Mouse (Mus musculus): ENCODE measurements at regions not wholly inside any gene's neighbourhood (a gene's known extent, or its start where the extent isn't known, plus 50 kb on each side); places are given as distances from the start of the nearest gene placed in this dataset.

DNA sequence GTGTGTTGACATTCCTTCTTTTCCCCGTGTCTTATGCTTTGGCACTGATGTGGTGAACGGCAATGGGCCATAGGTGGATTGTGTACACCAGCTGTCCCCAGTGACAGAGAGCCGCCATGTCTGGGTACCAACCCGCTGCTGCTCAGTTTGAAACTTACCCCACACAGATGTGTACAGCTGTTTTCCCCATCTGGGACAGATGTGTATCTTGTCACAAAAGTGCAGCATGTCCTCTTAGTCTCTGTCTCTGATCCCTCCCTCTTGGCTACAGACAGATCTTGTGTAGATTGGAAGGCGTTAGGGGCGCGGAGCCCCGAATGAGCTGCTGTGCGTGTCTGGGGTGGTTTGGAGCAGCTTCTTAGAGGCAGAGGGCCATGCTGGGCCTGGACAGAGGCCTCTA, 196.1 kb upstream of the Sulf2 start:
- peaks cover 30% of the 10 kb centered on the region for H3K4me1 ChIP-seq (ENCODE audit: control insufficient read depth, insufficient read depth, low read length)
- H3K4me2 ChIP-seq (replicated peaks; ENCODE audit: low read depth, low read length) = no peak overlapping the region
- no peak overlapping the region for H3K4me3 ChIP-seq (ENCODE audit: low read depth, low read length)
- no peak for ATAC-seq (ENCODE audit: insufficient number of reproducible peaks, insufficient read depth, low FRiP score, low read depth)
- H3K9me3 ChIP-seq (ENCODE audit: control insufficient read depth, low read depth, low read length) = no peaks in the 10 kb centered on the region
- WGBS = 72% methylated on average over 9 of the region's 9 CpGs
- H3K27ac ChIP-seq (ENCODE audit: low read length) = no peak overlapping the region
- H3K9ac ChIP-seq (replicated peaks; ENCODE audit: low read depth, low read length) = no peak overlapping the region
- no peaks in the 10 kb centered on the region for H3K36me3 ChIP-seq (ENCODE audit: control insufficient read depth, insufficient read depth, low read length)
- no peaks in the 10 kb centered on the region for H3K27me3 ChIP-seq (ENCODE audit: control insufficient read depth, insufficient read depth, low read length)

DNA sequence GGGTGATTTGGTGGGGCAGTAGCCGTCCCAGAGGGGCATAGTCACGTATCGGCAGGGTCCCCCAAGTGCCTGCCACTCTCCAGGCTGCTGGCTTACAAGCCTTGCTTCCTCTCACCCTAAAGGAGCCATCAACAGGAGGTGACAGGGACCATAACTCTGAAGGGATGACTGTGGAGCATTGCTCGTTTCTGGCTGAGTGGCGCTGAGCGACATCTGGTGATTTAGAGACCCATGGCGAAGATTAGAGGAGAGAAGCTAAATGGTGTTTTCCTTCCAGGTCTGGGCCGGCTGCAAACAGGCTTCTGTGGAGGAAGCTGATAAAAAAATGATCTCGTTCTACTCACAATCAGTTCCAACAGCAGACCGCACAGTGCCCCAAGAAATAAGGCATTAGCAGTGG, 193.2 kb upstream of the Sulf2 start:
- H3K4me3 ChIP-seq (ENCODE audit: low read depth, low read length) = no peak overlapping the region
- H3K9ac ChIP-seq (replicated peaks; ENCODE audit: low read depth, low read length) = no peak overlapping the region
- WGBS = 48% methylated on average over 10 of the region's 10 CpGs
- no peaks in the 10 kb centered on the region for H3K9me3 ChIP-seq (ENCODE audit: control insufficient read depth, low read depth, low read length)
- no peak overlapping the region for H3K27ac ChIP-seq (ENCODE audit: low read length)
- H3K4me2 ChIP-seq (replicated peaks; ENCODE audit: low read depth, low read length) = no peak overlapping the region
- H3K27me3 ChIP-seq (ENCODE audit: control insufficient read depth, insufficient read depth, low read length) = no peaks in the 10 kb centered on the region
- ATAC-seq (ENCODE audit: insufficient number of reproducible peaks, insufficient read depth, low FRiP score, low read depth) = no peak
- peaks cover 41% of the 10 kb centered on the region for H3K4me1 ChIP-seq (ENCODE audit: control insufficient read depth, insufficient read depth, low read length)
- H3K36me3 ChIP-seq (ENCODE audit: control insufficient read depth, insufficient read depth, low read length) = no peaks in the 10 kb centered on the region

DNA sequence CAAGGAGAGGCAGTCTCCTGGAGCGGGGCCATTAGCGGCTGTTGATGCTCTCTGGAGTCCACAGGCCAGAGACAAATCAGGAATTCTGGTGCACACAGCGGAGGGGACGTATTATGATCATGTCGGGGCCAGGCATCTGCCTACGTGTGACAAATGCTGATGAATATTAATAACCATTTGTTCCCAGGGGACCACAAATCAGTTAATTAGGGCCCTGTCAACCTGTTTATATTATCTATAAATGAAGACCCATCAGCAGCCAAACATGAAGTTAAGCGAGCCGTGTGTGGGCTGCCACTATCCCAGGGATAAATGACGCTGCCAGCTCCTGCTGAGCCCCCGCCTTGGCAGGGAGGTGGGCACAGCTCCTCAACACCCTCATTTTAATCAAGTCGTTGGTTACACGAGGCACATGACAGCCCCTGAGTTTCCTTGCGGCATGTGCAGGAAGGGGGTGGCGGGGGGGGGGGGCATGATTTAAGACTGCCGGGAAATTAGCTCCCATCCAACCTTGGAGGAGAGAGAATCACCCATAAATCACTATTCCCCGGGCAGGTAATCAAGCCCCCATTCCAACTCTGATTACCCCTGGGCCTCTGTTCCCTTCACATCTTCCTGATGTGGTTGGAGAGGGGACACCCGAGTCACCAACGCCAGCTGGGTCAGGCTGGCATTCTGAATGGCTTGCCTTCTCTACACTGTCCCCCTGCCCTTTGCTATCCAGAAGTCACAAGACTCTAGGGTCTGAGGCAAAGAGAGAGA, 191.1 kb upstream of the Sulf2 start:
- Histone ChIP-seq H3K27me3 (ENCODE audit: control insufficient read depth, insufficient read depth, low read length) (no peaks in the 10 kb centered on the region), H3K9ac (replicated peaks; ENCODE audit: low read depth, low read length) (no peak overlapping the region), H3K4me3 (ENCODE audit: low read depth, low read length) (no peak overlapping the region), H3K9me3 (ENCODE audit: control insufficient read depth, low read depth, low read length) (no peaks in the 10 kb centered on the region), H3K4me1 (ENCODE audit: control insufficient read depth, insufficient read depth, low read length) (peaks cover 24% of the 10 kb centered on the region), H3K36me3 (ENCODE audit: control insufficient read depth, insufficient read depth, low read length) (no peaks in the 10 kb centered on the region), H3K27ac (ENCODE audit: low read length) (peak overlapping the region; percentile 44; the same call in 1 of the 2 replicates), H3K4me2 (replicated peaks; ENCODE audit: low read depth, low read length) (no peak overlapping the region)
- no peak for ATAC-seq (ENCODE audit: insufficient number of reproducible peaks, insufficient read depth, low FRiP score, low read depth)
- WGBS = 35% methylated on average over 18 of the region's 18 CpGs

DNA sequence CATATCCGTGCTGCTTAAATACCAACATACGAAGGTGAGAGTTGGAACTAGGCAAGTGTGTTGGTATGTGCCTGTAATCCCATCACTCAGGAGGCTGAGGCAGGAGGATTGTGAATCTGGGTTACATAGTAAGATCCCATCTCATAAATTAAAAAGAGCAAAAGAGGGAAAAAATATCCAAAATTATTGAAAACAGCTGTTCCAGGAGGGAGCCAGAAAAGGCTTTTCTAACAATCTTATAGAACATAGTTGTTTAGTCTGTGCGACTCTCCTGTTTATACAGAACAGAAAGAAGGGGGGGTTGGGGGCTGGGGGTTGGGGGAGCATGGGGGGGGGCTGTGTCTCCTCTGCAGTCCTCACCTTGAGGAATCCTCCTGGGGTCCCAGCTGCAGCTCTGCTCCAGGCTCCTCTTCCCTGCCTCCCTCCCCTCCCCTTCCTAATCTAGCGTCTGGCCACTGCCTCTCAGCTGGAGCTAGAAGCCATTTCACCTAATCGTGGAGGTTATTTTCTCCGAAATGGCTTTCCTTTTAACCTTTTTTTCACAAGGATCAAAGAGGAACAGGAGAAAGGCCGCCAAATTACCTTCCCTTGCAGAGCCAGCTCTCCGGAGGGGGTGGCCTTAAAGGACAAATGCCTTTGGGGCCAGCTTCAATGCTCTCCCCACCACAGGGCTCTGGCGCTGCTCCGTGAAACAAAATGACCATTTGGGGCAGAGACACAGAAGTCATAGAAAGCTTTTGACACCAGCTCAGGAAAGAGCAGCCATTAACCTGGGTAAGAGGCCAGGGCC, 188.3 kb upstream of the Sulf2 start:
- Histone ChIP-seq H3K36me3 (ENCODE audit: control insufficient read depth, insufficient read depth, low read length) (no peaks in the 10 kb centered on the region), H3K4me1 (ENCODE audit: control insufficient read depth, insufficient read depth, low read length) (peaks cover 24% of the 10 kb centered on the region), H3K9ac (replicated peaks; ENCODE audit: low read depth, low read length) (no peak overlapping the region), H3K9me3 (ENCODE audit: control insufficient read depth, low read depth, low read length) (no peaks in the 10 kb centered on the region), H3K27ac (ENCODE audit: low read length) (peak overlapping the region; percentile 74), H3K4me3 (ENCODE audit: low read depth, low read length) (no peak overlapping the region), H3K27me3 (ENCODE audit: control insufficient read depth, insufficient read depth, low read length) (no peaks in the 10 kb centered on the region), H3K4me2 (replicated peaks; ENCODE audit: low read depth, low read length) (no peak overlapping the region)
- ATAC-seq (ENCODE audit: insufficient number of reproducible peaks, insufficient read depth, low FRiP score, low read depth) = peak; percentile 54; the same call in 1 of the 2 replicates
- 25% methylated on average over 10 of the region's 10 CpGs for WGBS

GRCm38 (mm10) chr2:166342407-166342806, 186.9 kb upstream of the Sulf2 start:
- Histone ChIP-seq H3K36me3 (ENCODE audit: control insufficient read depth, insufficient read depth, low read length) (no peaks in the 10 kb centered on the region), H3K9me3 (ENCODE audit: control insufficient read depth, low read depth, low read length) (no peaks in the 10 kb centered on the region), H3K4me1 (ENCODE audit: control insufficient read depth, insufficient read depth, low read length) (peaks cover 27% of the 10 kb centered on the region), H3K9ac (replicated peaks; ENCODE audit: low read depth, low read length) (no peak overlapping the region), H3K4me3 (ENCODE audit: low read depth, low read length) (no peak overlapping the region), H3K4me2 (replicated peaks; ENCODE audit: low read depth, low read length) (no peak overlapping the region), H3K27ac (ENCODE audit: low read length) (no peak overlapping the region), H3K27me3 (ENCODE audit: control insufficient read depth, insufficient read depth, low read length) (no peaks in the 10 kb centered on the region)
- ATAC-seq (ENCODE audit: insufficient number of reproducible peaks, insufficient read depth, low FRiP score, low read depth) = no peak
- WGBS = 79% methylated on average over 9 of the region's 9 CpGs

GRCm38 (mm10) chr2:166340196-166340595, 184.7 kb upstream of the Sulf2 start:
- no peaks in the 10 kb centered on the region for H3K9me3 ChIP-seq (ENCODE audit: control insufficient read depth, low read depth, low read length)
- no peaks in the 10 kb centered on the region for H3K36me3 ChIP-seq (ENCODE audit: control insufficient read depth, insufficient read depth, low read length)
- WGBS = 81% methylated on average over 9 of the region's 9 CpGs
- H3K4me1 ChIP-seq (ENCODE audit: control insufficient read depth, insufficient read depth, low read length) = peaks cover 24% of the 10 kb centered on the region
- H3K4me3 ChIP-seq (ENCODE audit: low read depth, low read length) = no peak overlapping the region
- no peaks in the 10 kb centered on the region for H3K27me3 ChIP-seq (ENCODE audit: control insufficient read depth, insufficient read depth, low read length)
- no peak overlapping the region for H3K4me2 ChIP-seq (replicated peaks; ENCODE audit: low read depth, low read length)
- H3K9ac ChIP-seq (replicated peaks; ENCODE audit: low read depth, low read length) = no peak overlapping the region
- no peak overlapping the region for H3K27ac ChIP-seq (ENCODE audit: low read length)
- no peak for ATAC-seq (ENCODE audit: insufficient number of reproducible peaks, insufficient read depth, low FRiP score, low read depth)

- Histone ChIP-seq H3K27ac (ENCODE audit: low read length) (peak overlapping the region; percentile 88; the same call in 1 of the 2 replicates), H3K4me3 (ENCODE audit: low read depth, low read length) (no peak overlapping the region), H3K27me3 (ENCODE audit: control insufficient read depth, insufficient read depth, low read length) (no peaks in the 10 kb centered on the region), H3K9me3 (ENCODE audit: control insufficient read depth, low read depth, low read length) (no peaks in the 10 kb centered on the region), H3K4me1 (ENCODE audit: control insufficient read depth, insufficient read depth, low read length) (peaks cover 27% of the 10 kb centered on the region), H3K4me2 (replicated peaks; ENCODE audit: low read depth, low read length) (no peak overlapping the region), H3K36me3 (ENCODE audit: control insufficient read depth, insufficient read depth, low read length) (no peaks in the 10 kb centered on the region), H3K9ac (replicated peaks; ENCODE audit: low read depth, low read length) (no peak overlapping the region)
- 83% methylated on average over 5 of the region's 5 CpGs for WGBS
- ATAC-seq (ENCODE audit: insufficient number of reproducible peaks, insufficient read depth, low FRiP score, low read depth) = no peak
Measured at GRCm38 (mm10) chr2:166339427-166339826, 184.0 kb upstream of the Sulf2 start.

GRCm38 (mm10) chr2:166338396-166339085, 183.1 kb upstream of the Sulf2 start:
- no peaks in the 10 kb centered on the region for H3K9me3 ChIP-seq (ENCODE audit: control insufficient read depth, low read depth, low read length)
- H3K4me3 ChIP-seq (ENCODE audit: low read depth, low read length) = no peak overlapping the region
- H3K4me1 ChIP-seq (ENCODE audit: control insufficient read depth, insufficient read depth, low read length) = peaks cover 29% of the 10 kb centered on the region
- H3K27ac ChIP-seq (ENCODE audit: low read length) = peak overlapping the region; percentile 88
- H3K36me3 ChIP-seq (ENCODE audit: control insufficient read depth, insufficient read depth, low read length) = no peaks in the 10 kb centered on the region
- ATAC-seq (ENCODE audit: insufficient number of reproducible peaks, insufficient read depth, low FRiP score, low read depth) = peak; percentile 53; the same call in 1 of the 2 replicates
- no peak overlapping the region for H3K4me2 ChIP-seq (replicated peaks; ENCODE audit: low read depth, low read length)
- no peak overlapping the region for H3K9ac ChIP-seq (replicated peaks; ENCODE audit: low read depth, low read length)
- H3K27me3 ChIP-seq (ENCODE audit: control insufficient read depth, insufficient read depth, low read length) = no peaks in the 10 kb centered on the region
- 23% methylated on average over 11 of the region's 11 CpGs for WGBS

Measured in stomach, embryonic 14.5 days (tissue).